Mouse (Mus musculus): ENCODE measurements at regions not wholly inside any gene's neighbourhood (a gene's known extent, or its start where the extent isn't known, plus 50 kb on each side); places are given as distances from the start of the nearest gene placed in this dataset.

- Histone ChIP-seq H3K9ac (ENCODE audit: low read length) (no peak overlapping the region), H3K4me1 (ENCODE audit: control insufficient read depth in 2 of 2, insufficient read depth in 2 of 2, low read length in 2 of 2) (peaks cover 23 to 35% of the 10 kb centered on the region in 2 experiments), H3K4me3 (ENCODE audit: control insufficient read depth in 1 of 2, insufficient read depth in 1 of 2, low read depth in 1 of 2, low read length in 2 of 2) (no peak overlapping the region), H3K9me3 (ENCODE audit: control insufficient read depth, low read length) (no peaks in the 10 kb centered on the region), H3K27me3 (ENCODE audit: control insufficient read depth, insufficient read depth, low read length) (no peaks in the 10 kb centered on the region), H3K27ac (replicated peaks in 1 of 2; ENCODE audit: control insufficient read depth in 1 of 2, insufficient read depth in 1 of 2, low read depth in 2 of 2, low read length in 2 of 2) (no peak overlapping the region), H3K36me3 (ENCODE audit: control insufficient read depth, insufficient read depth, low read length) (no peaks in the 10 kb centered on the region), H3K4me2 (ENCODE audit: low read length) (no peak overlapping the region)
- whole genome bisulfite sequencing, result 70% methylated on average over 5 of the region's 5 CpGs
- ATAC-seq (ENCODE audit: insufficient number of reproducible peaks, insufficient read depth, low FRiP score, low read depth), result no peak
These were observed 1130.1 kb upstream of the Gulo start for GRCm38 (mm10) chr14:67139152-67139551.

- Histone ChIP-seq H3K9me3 (ENCODE audit: control insufficient read depth, low read length) (no peaks in the 10 kb centered on the region), H3K27ac (replicated peaks in 1 of 2; ENCODE audit: control insufficient read depth in 1 of 2, insufficient read depth in 1 of 2, low read depth in 2 of 2, low read length in 2 of 2) (peak overlapping the region; percentile 42 to 74; a peak in 2 of 4 replicates), H3K36me3 (ENCODE audit: control insufficient read depth, insufficient read depth, low read length) (no peaks in the 10 kb centered on the region), H3K4me3 (ENCODE audit: control insufficient read depth in 1 of 2, insufficient read depth in 1 of 2, low read depth in 1 of 2, low read length in 2 of 2) (no peak overlapping the region), H3K4me2 (ENCODE audit: low read length) (peak overlapping the region; percentile 41; the same call in 1 of the 2 replicates), H3K9ac (ENCODE audit: low read length) (no peak overlapping the region), H3K27me3 (ENCODE audit: control insufficient read depth, insufficient read depth, low read length) (no peaks in the 10 kb centered on the region), H3K4me1 (ENCODE audit: control insufficient read depth in 2 of 2, insufficient read depth in 2 of 2, low read length in 2 of 2) (peaks cover 28 to 33% of the 10 kb centered on the region in 2 experiments)
- 14% methylated on average over 2 of the region's 2 CpGs for WGBS
- peak; percentile 41 for ATAC-seq (ENCODE audit: insufficient number of reproducible peaks, insufficient read depth, low FRiP score, low read depth)
These were observed 1127.1 kb upstream of the Gulo start for GRCm38 (mm10) chr14:67136141-67136498.

- no peaks in the 10 kb centered on the region for H3K36me3 ChIP-seq (ENCODE audit: control insufficient read depth, insufficient read depth, low read length)
- H3K9me3 ChIP-seq (ENCODE audit: control insufficient read depth, low read length), result no peaks in the 10 kb centered on the region
- peak; percentile 82 for ATAC-seq (ENCODE audit: insufficient number of reproducible peaks, insufficient read depth, low FRiP score, low read depth)
- H3K4me1 ChIP-seq (ENCODE audit: control insufficient read depth in 2 of 2, insufficient read depth in 2 of 2, low read length in 2 of 2), result peaks cover 27 to 33% of the 10 kb centered on the region in 2 experiments
- H3K27ac ChIP-seq (replicated peaks in 1 of 2; ENCODE audit: control insufficient read depth in 1 of 2, insufficient read depth in 1 of 2, low read depth in 2 of 2, low read length in 2 of 2), result peak overlapping the region; percentile 64 to 74
- peak overlapping the region; percentile 41 for H3K4me2 ChIP-seq (ENCODE audit: low read length)
- no peak overlapping the region for H3K4me3 ChIP-seq (ENCODE audit: control insufficient read depth in 1 of 2, insufficient read depth in 1 of 2, low read depth in 1 of 2, low read length in 2 of 2)
- H3K9ac ChIP-seq (ENCODE audit: low read length), result peak overlapping the region; percentile 23
- WGBS, result 14% methylated on average over 18 of the region's 18 CpGs
- H3K27me3 ChIP-seq (ENCODE audit: control insufficient read depth, insufficient read depth, low read length), result no peaks in the 10 kb centered on the region
These were observed 1126.5 kb upstream of the Gulo start for GRCm38 (mm10) chr14:67135221-67136140.

GRCm38 (mm10) chr14:67133221-67133620 lies 1124.2 kb upstream of the Gulo start:
- peaks cover 27 to 33% of the 10 kb centered on the region in 2 experiments for H3K4me1 ChIP-seq (ENCODE audit: control insufficient read depth in 2 of 2, insufficient read depth in 2 of 2, low read length in 2 of 2)
- no peak overlapping the region for H3K4me3 ChIP-seq (ENCODE audit: control insufficient read depth in 1 of 2, insufficient read depth in 1 of 2, low read depth in 1 of 2, low read length in 2 of 2)
- no peak for ATAC-seq (ENCODE audit: insufficient number of reproducible peaks, insufficient read depth, low FRiP score, low read depth)
- H3K36me3 ChIP-seq (ENCODE audit: control insufficient read depth, insufficient read depth, low read length), result no peaks in the 10 kb centered on the region
- no peaks in the 10 kb centered on the region for H3K27me3 ChIP-seq (ENCODE audit: control insufficient read depth, insufficient read depth, low read length)
- no peak overlapping the region; the same call in 1 of the 2 replicates for H3K9ac ChIP-seq (ENCODE audit: low read length)
- H3K9me3 ChIP-seq (ENCODE audit: control insufficient read depth, low read length), result no peaks in the 10 kb centered on the region
- peak overlapping the region; percentile 80 for H3K27ac ChIP-seq (replicated peaks in 1 of 2; ENCODE audit: control insufficient read depth in 1 of 2, insufficient read depth in 1 of 2, low read depth in 2 of 2, low read length in 2 of 2)
- 0 out of 2 replicates have a peak overlapping the region, but pooled peaks have one; percentile 17 for H3K4me2 ChIP-seq (ENCODE audit: low read length)
- WGBS, result 47% methylated on average over 6 of the region's 6 CpGs

- no peak overlapping the region for H3K4me3 ChIP-seq (ENCODE audit: control insufficient read depth in 1 of 2, insufficient read depth in 1 of 2, low read depth in 1 of 2, low read length in 2 of 2)
- H3K4me2 ChIP-seq (ENCODE audit: low read length), result no peak overlapping the region
- no peaks in the 10 kb centered on the region for H3K27me3 ChIP-seq (ENCODE audit: control insufficient read depth, insufficient read depth, low read length)
- 83% methylated on average over 7 of the region's 7 CpGs for WGBS
- no peak for ATAC-seq (ENCODE audit: insufficient number of reproducible peaks, insufficient read depth, low FRiP score, low read depth)
- no peaks in the 10 kb centered on the region for H3K9me3 ChIP-seq (ENCODE audit: control insufficient read depth, low read length)
- H3K9ac ChIP-seq (ENCODE audit: low read length), result no peak overlapping the region
- H3K4me1 ChIP-seq (ENCODE audit: control insufficient read depth in 2 of 2, insufficient read depth in 2 of 2, low read length in 2 of 2), result no peaks in the 10 kb centered on the region; a peak in 1 of 4 replicates
- H3K27ac ChIP-seq (replicated peaks in 1 of 2; ENCODE audit: control insufficient read depth in 1 of 2, insufficient read depth in 1 of 2, low read depth in 2 of 2, low read length in 2 of 2), result no peak overlapping the region
- no peaks in the 10 kb centered on the region for H3K36me3 ChIP-seq (ENCODE audit: control insufficient read depth, insufficient read depth, low read length)
These were observed 1118.1 kb upstream of the Gulo start for GRCm38 (mm10) chr14:67127118-67127517.

GRCm38 (mm10) chr14:67126254-67126653 lies 1117.2 kb upstream of the Gulo start:
- Histone ChIP-seq H3K36me3 (ENCODE audit: control insufficient read depth, insufficient read depth, low read length) (no peaks in the 10 kb centered on the region), H3K9ac (ENCODE audit: low read length) (no peak overlapping the region), H3K9me3 (ENCODE audit: control insufficient read depth, low read length) (no peaks in the 10 kb centered on the region), H3K27ac (replicated peaks in 1 of 2; ENCODE audit: control insufficient read depth in 1 of 2, insufficient read depth in 1 of 2, low read depth in 2 of 2, low read length in 2 of 2) (no peak overlapping the region), H3K4me2 (ENCODE audit: low read length) (no peak overlapping the region), H3K27me3 (ENCODE audit: control insufficient read depth, insufficient read depth, low read length) (no peaks in the 10 kb centered on the region), H3K4me3 (ENCODE audit: control insufficient read depth in 1 of 2, insufficient read depth in 1 of 2, low read depth in 1 of 2, low read length in 2 of 2) (no peak overlapping the region), H3K4me1 (ENCODE audit: control insufficient read depth in 2 of 2, insufficient read depth in 2 of 2, low read length in 2 of 2) (no peaks in the 10 kb centered on the region; a peak in 1 of 4 replicates)
- ATAC-seq (ENCODE audit: insufficient number of reproducible peaks, insufficient read depth, low FRiP score, low read depth), result no peak
- 57% methylated on average over 6 of the region's 6 CpGs for WGBS

GRCm38 (mm10) chr14:67123300-67123699 lies 1114.3 kb upstream of the Gulo start:
- no peaks in the 10 kb centered on the region for H3K9me3 ChIP-seq (ENCODE audit: control insufficient read depth, low read length)
- no peaks in the 10 kb centered on the region for H3K36me3 ChIP-seq (ENCODE audit: control insufficient read depth, insufficient read depth, low read length)
- H3K9ac ChIP-seq (ENCODE audit: low read length), result no peak overlapping the region
- H3K4me1 ChIP-seq (ENCODE audit: control insufficient read depth in 2 of 2, insufficient read depth in 2 of 2, low read length in 2 of 2), result no peaks in the 10 kb centered on the region; a peak in 1 of 4 replicates
- ATAC-seq (ENCODE audit: insufficient number of reproducible peaks, insufficient read depth, low FRiP score, low read depth), result no peak
- no peak overlapping the region for H3K27ac ChIP-seq (replicated peaks in 1 of 2; ENCODE audit: control insufficient read depth in 1 of 2, insufficient read depth in 1 of 2, low read depth in 2 of 2, low read length in 2 of 2)
- whole genome bisulfite sequencing, result 75% methylated on average over 7 of the region's 7 CpGs
- no peaks in the 10 kb centered on the region for H3K27me3 ChIP-seq (ENCODE audit: control insufficient read depth, insufficient read depth, low read length)
- no peak overlapping the region for H3K4me3 ChIP-seq (ENCODE audit: control insufficient read depth in 1 of 2, insufficient read depth in 1 of 2, low read depth in 1 of 2, low read length in 2 of 2)
- H3K4me2 ChIP-seq (ENCODE audit: low read length), result no peak overlapping the region
